Mouse (Mus musculus) heart, embryonic 11.5 days (tissue): ENCODE data around the gene Dlx3. TPM values are rescaled to one million over a fixed set of nuclear protein-coding genes. Genes with fewer than 3 reads are reported as not detected.

Experiments used
- ATAC-seq: fragments of 200-750 bp; cut with Nextera tagmentation; replicated peaks from 2 replicates; pipeline ENCODE4 v1.8.0; 2017; ENCODE audit warnings: moderate library complexity; ENCODE audit not compliant: insufficient number of reproducible peaks, low FRiP score, low TSS enrichment
- H3K27ac ChIP-seq: fragments of 300-500 bp; sonication (generic); 2 replicates; pipeline ENCODE4 v1.5.1; 2014; ENCODE audit warnings: mild to moderate bottlenecking, low read depth, low read length
- H3K27me3 ChIP-seq: fragments of 300-500 bp; sonication (generic); 2 replicates; pipeline ENCODE4 v1.6.1; 2014; ENCODE audit warnings: mild to moderate bottlenecking, low read length, mixed read lengths; ENCODE audit not compliant: control insufficient read depth, insufficient read depth
- H3K36me3 ChIP-seq: fragments of 300-500 bp; sonication (generic); 2 replicates; pipeline ENCODE4 v1.6.1; 2014; ENCODE audit warnings: mild to moderate bottlenecking, low read length, moderate library complexity, mixed read lengths; ENCODE audit not compliant: control insufficient read depth, insufficient read depth
- H3K4me1 ChIP-seq: fragments of 300-500 bp; sonication (generic); 2 replicates; pipeline ENCODE4 v1.6.1; 2014; ENCODE audit warnings: low read length; ENCODE audit not compliant: control insufficient read depth, insufficient read depth
- H3K4me2 ChIP-seq: fragments of 300-500 bp; sonication (generic); 2 replicates; pipeline ENCODE4 v1.6.1; 2014; ENCODE audit warnings: mild to moderate bottlenecking, moderate library complexity
- H3K4me3 ChIP-seq: fragments of 300-500 bp; sonication (generic); 2 replicates; pipeline ENCODE4 v1.5.1; 2014; ENCODE audit warnings: low read depth, low read length
- H3K9ac ChIP-seq: fragments of 300-500 bp; sonication (generic); 2 replicates; pipeline ENCODE4 v1.6.1; 2014; ENCODE audit warnings: mild to moderate bottlenecking, low read depth, low read length, moderate library complexity
- H3K9me3 ChIP-seq: fragments of 300-500 bp; sonication (generic); replicated peaks from 2 replicates; pipeline ENCODE4 v1.6.1; 2016; ENCODE audit warnings: low read length; ENCODE audit not compliant: control insufficient read depth
- WGBS: fragments of 180-500 bp; shearing (Covaris S2); extraction: QIAGEN DNeasy Blood & Tissue Kit; methylation state at CpG from one replicate; pipeline ENCODE4 v1.1.7; 2014; ENCODE audit not compliant: insufficient replicate concordance; 5-methylcytosine and 5-hydroxymethylcytosine counted together
- polyA plus RNA-seq: library from polyadenylated mRNA; unstranded; fragments of >200 nt; fragmentation: Nextera tagmentation; extraction: Ambion mirVana; gene quantifications from 2 replicates; pipeline ENCODE4 v1.2.1, GENCODE M21; 2014

Dlx3 gene
- polyA plus RNA-seq, 1 experiment from 2014 or later: 0.40 TPM

GRCm38 (mm10) chr11:95161708-95162107 is 41.8 kb downstream of the Dlx3 start:
- Histone ChIP-seq H3K4me2 (no peak overlapping the region), H3K9me3 (no peaks in the 10 kb centered on the region), H3K9ac (no peak overlapping the region), H3K4me1 (no peaks in the 10 kb centered on the region), H3K36me3 (no peaks in the 10 kb centered on the region), H3K4me3 (no peak overlapping the region), H3K27me3 (peaks cover 7% of the 10 kb centered on the region), H3K27ac (no peak overlapping the region)
- WGBS: 48% methylated on average over 4 of the region's 4 CpGs
- no peak for ATAC-seq

GRCm38 (mm10) chr11:95165857-95166256 is 45.9 kb downstream of the Dlx3 start:
- Histone ChIP-seq H3K9me3 (no peaks in the 10 kb centered on the region), H3K9ac (no peak overlapping the region), H3K36me3 (no peaks in the 10 kb centered on the region), H3K4me3 (no peak overlapping the region), H3K27me3 (peaks cover 3% of the 10 kb centered on the region), H3K27ac (no peak overlapping the region), H3K4me2 (no peak overlapping the region), H3K4me1 (no peaks in the 10 kb centered on the region)
- WGBS: 84% methylated on average over 5 of the region's 5 CpGs
- no peak for ATAC-seq

Other genes starting within 250 kb of the Dlx3 start
- gene Col1a1, start 183.9 kb upstream of the Dlx3 start, polyA plus RNA-seq: 129 and 157 TPM in 2 replicates
- 0.24 TPM in 1 of 2 replicates, not detected in the other for gene Hils1, start 152.5 kb upstream of the Dlx3 start, polyA plus RNA-seq
- gene Sgca, start 143.8 kb upstream of the Dlx3 start, polyA plus RNA-seq: 24.7 and 25.3 TPM in 2 replicates
- gene Ppp1r9b, start 129.1 kb upstream of the Dlx3 start, polyA plus RNA-seq: 11.4 and 16.3 TPM in 2 replicates
- gene Samd14, start 110.2 kb upstream of the Dlx3 start, polyA plus RNA-seq: 16.0 and 16.3 TPM in 2 replicates
- gene Pdk2, start 78.8 kb upstream of the Dlx3 start, polyA plus RNA-seq: 45.6 and 53.0 TPM in 2 replicates
- gene Itga3, start 43.3 kb upstream of the Dlx3 start, polyA plus RNA-seq: 8.5 and 9.7 TPM in 2 replicates
- gene Dlx4, start 26.1 kb downstream of the Dlx3 start, polyA plus RNA-seq: not detected in 2 replicates
- gene Tac4, start 141.4 kb downstream of the Dlx3 start, polyA plus RNA-seq: 0.13 TPM in 1 of 2 replicates, not detected in the other
- 43.2 and 55.1 TPM in 2 replicates for gene Kat7, start 190.1 kb downstream of the Dlx3 start, polyA plus RNA-seq
- gene Fam117a, start 216.9 kb downstream of the Dlx3 start, polyA plus RNA-seq: 14.3 and 19.4 TPM in 2 replicates